Mouse (Mus musculus): Measurements from ENCODE around the gene 4921504E06Rik.

4921504E06Rik gene

GRCm38 (mm10) chr2:19419686-19420345, 133.9 kb downstream of the 4921504E06Rik start:
- no peak for DNase-seq (ENCODE audit: low read depth, low spot score)

GRCm38 (mm10) chr2:19416066-19416465, 137.6 kb downstream of the 4921504E06Rik start:
- no peak for DNase-seq (ENCODE audit: low read depth, low spot score)

DNA sequence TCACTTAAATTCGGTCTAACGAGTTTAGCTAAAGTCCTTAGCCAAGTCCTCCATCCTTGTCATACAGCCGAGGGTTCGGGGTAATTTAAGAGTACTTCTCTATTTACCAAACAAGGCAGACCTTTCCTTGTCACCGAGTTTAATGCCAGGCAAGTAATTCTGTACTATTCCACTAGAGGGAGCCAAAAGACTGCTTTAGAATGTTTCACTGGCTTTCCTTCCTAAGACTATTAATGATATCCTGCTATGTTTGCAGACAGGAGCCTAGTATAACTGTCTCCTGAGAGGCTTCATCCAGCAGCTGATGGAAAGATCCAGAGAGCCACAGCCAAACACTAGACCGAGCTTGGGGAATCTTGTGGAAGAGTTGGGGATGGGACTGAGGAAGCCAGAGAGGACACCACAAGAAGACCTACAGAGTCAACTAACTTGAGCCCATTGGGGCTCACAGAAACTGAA, 138.6 kb downstream of the 4921504E06Rik start:
- DNase-seq (ENCODE audit: low read depth, low spot score) = no peak

DNA sequence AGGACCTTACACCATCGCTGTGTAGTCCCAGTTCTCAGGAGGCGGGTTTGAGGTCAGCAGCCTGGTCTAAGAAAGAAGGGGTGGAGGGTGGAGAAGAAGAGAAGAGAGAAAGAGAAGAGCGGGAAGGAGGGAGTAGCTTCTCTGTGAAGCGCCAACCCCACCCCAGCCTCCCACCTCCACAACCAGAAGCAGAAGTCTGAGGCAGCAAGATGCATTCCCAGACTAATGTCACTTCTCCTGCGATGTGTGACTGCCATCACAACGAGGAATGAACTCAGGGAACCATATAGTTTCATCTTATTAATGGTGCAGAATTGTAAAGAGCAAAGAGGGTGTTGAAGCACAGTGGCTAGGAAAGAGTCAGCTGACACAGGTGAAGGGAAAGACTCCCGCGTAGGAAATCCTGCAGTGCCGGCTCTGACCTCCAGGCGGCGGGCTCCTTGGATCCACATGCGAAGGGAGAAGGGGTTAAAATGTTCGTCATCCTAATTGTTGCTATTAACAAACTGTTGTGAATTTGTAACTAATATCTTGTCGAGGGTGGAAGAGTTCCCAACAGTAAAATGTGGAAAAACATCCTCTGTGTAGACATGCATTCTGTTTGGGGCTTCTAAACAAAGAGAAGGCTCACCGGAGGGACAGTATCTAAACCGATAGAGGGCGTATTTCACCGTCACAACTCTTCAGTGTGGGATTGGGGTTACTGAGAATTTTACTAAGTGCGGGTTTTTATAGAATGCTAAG, 139.3 kb downstream of the 4921504E06Rik start:
- no peak for DNase-seq (ENCODE audit: low read depth, low spot score)
